Mouse (Mus musculus) heart, embryonic 15.5 days (tissue): ENCODE results near the gene Irgm1. TPM values are rescaled to one million over a fixed set of nuclear protein-coding genes. Genes with fewer than 3 reads are reported as not detected.
A peak's percentile ranks its signal among the peaks of the same experiment; 100 is the strongest.
"Not testable (repeated sequence)": the region's sequence is repeated elsewhere in the genome, so short reads cannot be mapped to it uniquely, and the experiment has no call there.

Experiments
- ATAC-seq: fragments of 200-750 bp; cut with Nextera tagmentation; replicated peaks from 2 replicates; pipeline ENCODE4 v1.8.0; 2017; ENCODE audit warnings: low read depth, moderate TSS enrichment; ENCODE audit not compliant: insufficient number of reproducible peaks, insufficient read depth, low FRiP score
- H3K27ac ChIP-seq: fragments of 300-500 bp; sonication (generic); 2 replicates; pipeline ENCODE4 v1.5.1; 2015; ENCODE audit warnings: mild to moderate bottlenecking, inconsistent platforms
- H3K27me3 ChIP-seq: fragments of 300-500 bp; sonication (generic); 2 replicates; pipeline ENCODE4 v1.6.1; 2015; ENCODE audit warnings: inconsistent platforms
- H3K36me3 ChIP-seq: fragments of 300-500 bp; sonication (generic); 2 replicates; pipeline ENCODE4 v1.6.1; 2015; ENCODE audit warnings: mild to moderate bottlenecking, inconsistent platforms
- H3K4me1 ChIP-seq: fragments of 300-500 bp; sonication (generic); replicated peaks from 2 replicates; pipeline ENCODE4 v1.6.1; 2015; ENCODE audit warnings: inconsistent platforms
- H3K4me2 ChIP-seq: fragments of 300-500 bp; sonication (generic); 2 replicates; pipeline ENCODE4 v1.6.1; 2015; ENCODE audit warnings: inconsistent platforms, mild to moderate bottlenecking, moderate library complexity
- H3K4me3 ChIP-seq: fragments of 300-500 bp; sonication (generic); 2 replicates; pipeline ENCODE4 v1.5.1; 2015; ENCODE audit warnings: mild to moderate bottlenecking, inconsistent platforms
- H3K9ac ChIP-seq: fragments of 300-500 bp; sonication (generic); 2 replicates; pipeline ENCODE4 v1.6.1; 2015; ENCODE audit warnings: mild to moderate bottlenecking, inconsistent platforms
- H3K9me3 ChIP-seq: fragments of 300-500 bp; sonication (generic); replicated peaks from 2 replicates; pipeline ENCODE4 v1.6.1; 2016; ENCODE audit warnings: inconsistent platforms
- WGBS: fragments of 180-500 bp; shearing (Covaris S2); methylation state at CpG from one replicate; pipeline ENCODE4 v1.1.7; 2015; ENCODE audit warnings: mixed read lengths; 5-methylcytosine and 5-hydroxymethylcytosine counted together
- polyA plus RNA-seq: library from polyadenylated mRNA; unstranded; fragments of >200 nt; fragmentation: Nextera tagmentation; extraction: Ambion mirVana; gene quantifications from 2 replicates; pipeline ENCODE4 v1.2.1, GENCODE M21; 2015

The Irgm1 gene
- polyA plus RNA-seq, 1 experiment from 2014 or later, result 8.9 TPM

DNA sequence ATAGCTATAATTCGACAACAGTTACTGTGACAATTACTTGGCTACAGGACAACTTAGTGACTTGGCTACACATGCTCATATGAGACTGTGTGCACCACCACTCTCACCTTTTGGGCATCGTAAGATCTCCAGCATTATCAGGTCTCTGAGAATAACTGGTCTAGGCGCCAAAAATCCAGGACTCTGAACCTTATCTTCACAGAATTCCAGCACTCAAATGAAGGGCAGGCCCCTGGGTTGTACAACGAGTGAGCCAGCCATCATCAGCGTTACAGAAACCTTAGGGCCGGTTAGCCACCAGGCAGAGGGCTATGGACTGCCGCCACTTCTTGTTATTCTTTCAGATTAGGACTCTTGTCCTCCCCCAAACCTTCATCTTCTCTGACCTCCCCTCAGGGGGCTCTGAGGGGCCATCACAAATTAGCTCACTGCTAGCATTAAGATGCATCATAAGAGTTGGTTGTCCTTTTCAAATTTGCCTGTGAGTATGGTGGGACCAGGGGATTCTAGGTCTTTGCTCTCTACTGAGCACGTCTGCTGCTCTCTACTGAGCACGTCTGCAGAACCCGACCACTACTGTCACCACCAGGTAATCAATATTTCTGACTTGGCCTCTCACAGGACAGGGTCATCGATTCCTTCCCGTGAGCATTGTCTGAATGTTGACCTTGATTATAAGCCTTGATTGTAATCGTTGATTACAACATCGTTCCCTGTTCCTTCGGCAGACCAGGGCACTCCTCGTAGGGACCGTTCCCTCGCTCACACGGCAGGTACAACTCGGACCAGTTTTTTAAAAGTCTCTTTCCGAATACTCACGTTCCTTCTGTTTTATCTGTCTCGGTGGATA lies 18.6 kb downstream of the Irgm1 start:
- Histone ChIP-seq H3K27ac (peak overlapping the region; percentile 35), H3K4me1 (peaks cover 32% of the 10 kb centered on the region), H3K9me3 (no peaks in the 10 kb centered on the region), H3K36me3 (no peaks in the 10 kb centered on the region), H3K9ac (peak overlapping the region; percentile 52), H3K4me3 (peak overlapping the region; percentile 60), H3K4me2 (peak overlapping the region; percentile 79), H3K27me3 (0 out of 2 replicates have a peak, but pooled peaks cover 8% of the 10 kb centered on the region)
- 5% methylated on average over 23 of the region's 23 CpGs for WGBS
- 0 out of 2 replicates have a peak, but pooled peaks have one; percentile 11 for ATAC-seq

DNA sequence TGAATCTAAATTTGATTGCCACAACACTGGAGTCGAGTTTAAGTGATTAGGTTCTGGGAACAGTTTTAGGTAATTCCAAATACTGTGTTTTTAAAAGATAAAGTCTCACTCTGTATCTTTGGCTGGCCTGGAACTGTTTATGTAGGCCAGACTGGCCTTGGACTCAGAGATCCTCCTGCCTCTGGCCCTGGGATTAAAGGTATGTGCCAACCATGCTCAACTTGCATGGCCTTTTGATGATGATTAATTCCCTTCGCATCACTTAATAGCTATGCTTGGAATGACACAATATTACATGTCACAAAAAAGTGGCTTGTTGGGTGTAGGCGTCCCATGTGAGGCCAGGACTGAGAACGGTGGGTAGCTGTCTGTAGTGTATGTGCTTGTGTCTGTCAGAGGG lies 19.3 kb downstream of the Irgm1 start:
- no peak overlapping the region for H3K9ac ChIP-seq
- H3K27ac ChIP-seq, result peak overlapping the region; percentile 35; the same call in 1 of the 2 replicates
- WGBS, result 73% methylated on average over 4 of the region's 4 CpGs
- no peak for ATAC-seq
- H3K4me1 ChIP-seq, result peaks cover 27% of the 10 kb centered on the region
- H3K36me3 ChIP-seq, result no peaks in the 10 kb centered on the region
- peak overlapping the region; percentile 79 for H3K4me2 ChIP-seq
- 0 out of 2 replicates have a peak, but pooled peaks cover 8% of the 10 kb centered on the region for H3K27me3 ChIP-seq
- H3K9me3 ChIP-seq, result no peaks in the 10 kb centered on the region
- H3K4me3 ChIP-seq, result peak overlapping the region; percentile 60; the same call in 1 of the 2 replicates

DNA sequence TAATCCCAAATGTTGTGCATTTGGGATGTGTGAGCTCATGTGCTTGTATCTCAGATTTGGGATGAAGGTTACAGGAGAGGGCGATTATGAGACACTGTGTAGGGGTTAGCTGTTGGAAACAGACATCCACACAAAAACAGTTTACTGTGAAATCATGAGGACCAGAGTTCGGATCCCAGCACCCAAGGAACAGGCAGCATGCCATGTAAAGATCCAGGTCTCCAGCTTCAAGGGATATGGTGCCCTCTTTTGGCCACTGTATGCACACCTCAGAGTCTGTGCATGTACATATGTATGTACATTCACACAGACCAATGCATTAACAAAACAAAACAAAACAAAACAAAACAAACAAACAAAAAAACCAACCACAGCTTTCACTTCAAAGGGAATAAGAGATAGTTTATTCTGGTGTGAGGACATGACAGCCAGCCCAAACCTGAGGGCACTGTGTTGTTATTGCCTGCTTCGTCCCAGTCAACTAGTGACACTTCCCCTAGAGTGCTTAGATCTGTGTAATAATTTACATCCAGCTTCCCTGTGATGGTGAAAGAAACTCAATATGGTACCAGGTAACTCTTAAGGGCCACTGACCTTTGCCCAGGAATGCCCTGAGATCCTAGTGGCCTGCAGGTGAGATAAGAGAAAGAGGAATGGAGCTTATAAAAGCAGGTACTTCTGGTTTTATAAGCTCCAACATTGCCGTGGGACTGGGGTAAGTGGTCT lies 20.1 kb downstream of the Irgm1 start:
- WGBS, result 78% methylated on average over 4 of the region's 4 CpGs
- H3K4me2 ChIP-seq, result no peak overlapping the region
- peaks cover 24% of the 10 kb centered on the region for H3K4me1 ChIP-seq
- no peak overlapping the region for H3K4me3 ChIP-seq
- no peaks in the 10 kb centered on the region for H3K36me3 ChIP-seq
- no peak for ATAC-seq
- no peak overlapping the region for H3K9ac ChIP-seq
- H3K27ac ChIP-seq, result no peak overlapping the region
- H3K9me3 ChIP-seq, result no peaks in the 10 kb centered on the region
- H3K27me3 ChIP-seq, result 0 out of 2 replicates have a peak, but pooled peaks cover 8% of the 10 kb centered on the region

DNA sequence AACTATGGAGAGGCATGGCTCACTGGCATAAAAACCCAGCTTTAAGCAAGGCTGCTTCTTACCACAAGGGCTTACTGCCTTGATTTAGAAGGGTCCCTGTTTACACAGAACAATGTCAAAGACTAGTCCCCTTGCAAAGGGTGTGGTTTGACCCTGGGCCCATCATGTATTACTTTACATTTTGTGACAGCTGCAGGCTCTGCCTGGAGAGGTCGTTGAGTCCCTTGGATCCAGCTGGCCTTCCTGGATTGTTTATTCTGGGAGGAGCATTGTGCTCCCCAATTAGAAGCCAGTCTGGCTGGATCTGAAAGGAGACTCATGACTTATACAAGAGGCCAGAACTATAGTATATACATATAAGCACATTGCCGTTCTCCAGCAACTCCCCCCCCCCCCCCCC lies 21.2 kb downstream of the Irgm1 start:
- Histone ChIP-seq H3K27ac (no peak overlapping the region), H3K9me3 (no peaks in the 10 kb centered on the region), H3K9ac (no peak overlapping the region), H3K4me3 (no peak overlapping the region), H3K4me2 (no peak overlapping the region), H3K36me3 (no peaks in the 10 kb centered on the region), H3K4me1 (peaks cover 24% of the 10 kb centered on the region), H3K27me3 (0 out of 2 replicates have a peak, but pooled peaks cover 8% of the 10 kb centered on the region)
- no peak for ATAC-seq
- WGBS, result 49% methylated on average over 2 of the region's 2 CpGs

DNA sequence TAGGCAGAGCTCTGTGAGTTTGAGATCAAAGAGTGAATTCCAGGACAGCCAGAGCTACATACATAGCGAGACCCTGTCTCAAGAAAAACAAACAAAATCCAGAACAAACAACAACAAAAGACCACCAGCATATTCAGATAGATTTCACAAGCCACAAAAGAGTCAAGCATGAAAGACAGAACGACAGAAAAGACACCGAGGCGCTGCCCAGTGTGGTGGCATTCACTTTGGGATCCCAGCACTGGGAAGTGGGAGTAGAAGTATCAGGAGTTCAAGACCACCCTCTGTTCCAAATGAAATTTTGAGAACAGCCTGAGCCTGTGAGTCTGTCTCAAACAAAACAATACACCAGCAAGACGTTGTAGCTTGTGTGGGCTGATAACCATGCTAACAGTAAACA lies 24.6 kb downstream of the Irgm1 start:
- WGBS, result 65% methylated on average over 5 of the region's 5 CpGs
- Histone ChIP-seq H3K9ac (no peak overlapping the region), H3K36me3 (no peaks in the 10 kb centered on the region), H3K4me2 (no peak overlapping the region), H3K9me3 (no peaks in the 10 kb centered on the region), H3K4me3 (no peak overlapping the region), H3K4me1 (peaks cover 5% of the 10 kb centered on the region; the same call in 1 of the 2 replicates), H3K27ac (no peak overlapping the region), H3K27me3 (0 out of 2 replicates have a peak, but pooled peaks cover 8% of the 10 kb centered on the region)
- no peak for ATAC-seq

DNA sequence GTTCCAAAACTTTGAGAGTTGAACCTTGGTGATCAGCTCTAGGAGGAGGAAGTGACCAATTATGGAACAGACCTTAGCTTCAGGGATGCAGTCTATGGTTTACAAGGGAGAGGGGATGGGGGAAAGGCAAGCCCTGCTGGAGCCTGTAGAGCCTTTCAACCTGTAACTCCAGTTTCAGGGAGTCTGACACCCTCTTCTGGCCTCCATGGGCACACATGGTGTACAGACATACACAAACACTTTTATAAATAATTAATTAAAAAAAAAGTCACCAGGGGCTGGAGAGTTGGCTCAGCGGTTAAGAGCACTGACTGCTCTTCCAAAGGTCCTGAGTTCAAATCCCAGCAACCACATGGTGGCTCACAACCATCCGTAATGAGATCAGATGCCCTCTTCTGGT lies 25.1 kb downstream of the Irgm1 start:
- H3K4me2 ChIP-seq, H3K4me3 ChIP-seq, H3K4me1 ChIP-seq, H3K27me3 ChIP-seq, H3K27ac ChIP-seq, H3K9me3 ChIP-seq, ATAC-seq, H3K9ac ChIP-seq, H3K36me3 ChIP-seq: not testable (repeated sequence)
- 84% methylated on average over 2 of the region's 2 CpGs for WGBS

DNA sequence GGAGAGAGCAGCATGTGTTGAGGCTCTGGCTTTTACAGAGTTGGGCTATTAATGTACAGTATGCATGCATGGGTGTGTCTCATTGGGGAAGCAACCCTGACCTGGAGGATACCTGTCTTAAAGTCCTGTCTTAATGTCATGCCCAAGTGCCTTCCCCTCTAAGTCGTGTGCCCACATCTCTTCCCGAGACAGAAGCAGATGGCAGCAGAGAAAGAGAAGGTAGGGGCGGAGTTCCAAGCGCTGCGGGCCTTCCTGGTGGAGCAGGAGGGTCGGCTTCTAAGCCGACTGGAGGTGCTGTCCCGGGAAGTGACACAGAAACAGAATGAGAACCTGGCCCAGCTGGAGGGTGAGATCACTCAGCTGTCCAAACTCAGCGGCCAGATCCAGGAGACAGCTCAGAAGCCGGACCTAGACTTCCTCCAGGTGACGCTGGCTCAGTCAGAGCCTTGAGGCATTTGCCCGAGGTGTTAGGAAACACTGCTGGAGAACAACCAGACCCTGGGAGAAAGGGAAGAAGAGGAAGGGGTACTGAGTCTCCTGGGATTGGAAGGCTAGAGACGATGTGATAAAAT lies 26.2 kb downstream of the Irgm1 start:
- H3K4me1 ChIP-seq, result peaks cover 5% of the 10 kb centered on the region; the same call in 1 of the 2 replicates
- no peak overlapping the region for H3K4me2 ChIP-seq
- 0 out of 2 replicates have a peak, but pooled peaks cover 8% of the 10 kb centered on the region for H3K27me3 ChIP-seq
- H3K36me3 ChIP-seq, result no peaks in the 10 kb centered on the region
- no peak for ATAC-seq
- no peak overlapping the region for H3K9ac ChIP-seq
- no peak overlapping the region for H3K27ac ChIP-seq
- H3K4me3 ChIP-seq, result no peak overlapping the region
- no peaks in the 10 kb centered on the region for H3K9me3 ChIP-seq
- 30% methylated on average over 13 of the region's 13 CpGs for WGBS

DNA sequence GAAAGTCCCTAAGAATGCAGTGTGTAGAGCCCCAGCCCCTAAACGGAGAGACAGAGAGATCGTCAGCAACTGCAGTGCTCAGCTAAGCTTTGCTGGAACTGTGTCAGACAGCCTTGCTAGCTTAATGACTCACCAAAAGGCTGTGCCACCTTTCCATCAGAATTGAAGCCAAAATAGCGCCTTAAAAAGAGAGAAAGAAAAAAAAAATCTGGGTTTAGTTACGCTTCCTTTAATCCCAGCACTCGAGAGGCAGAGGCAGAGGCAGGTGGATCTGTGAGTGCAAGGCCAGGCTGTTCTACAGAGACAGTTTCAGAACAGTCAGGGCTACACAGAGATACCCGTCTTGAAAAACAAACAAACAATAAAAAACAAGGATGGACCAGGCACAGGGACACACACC lies 27.2 kb downstream of the Irgm1 start:
- no peaks in the 10 kb centered on the region for H3K4me1 ChIP-seq
- H3K36me3 ChIP-seq, result no peaks in the 10 kb centered on the region
- no peak overlapping the region for H3K27ac ChIP-seq
- 61% methylated on average over 6 of the region's 6 CpGs for WGBS
- ATAC-seq, result no peak
- H3K9ac ChIP-seq, result no peak overlapping the region
- 0 out of 2 replicates have a peak, but pooled peaks cover 4% of the 10 kb centered on the region for H3K27me3 ChIP-seq
- H3K4me2 ChIP-seq, result no peak overlapping the region
- H3K9me3 ChIP-seq, result no peaks in the 10 kb centered on the region
- H3K4me3 ChIP-seq, result no peak overlapping the region

DNA sequence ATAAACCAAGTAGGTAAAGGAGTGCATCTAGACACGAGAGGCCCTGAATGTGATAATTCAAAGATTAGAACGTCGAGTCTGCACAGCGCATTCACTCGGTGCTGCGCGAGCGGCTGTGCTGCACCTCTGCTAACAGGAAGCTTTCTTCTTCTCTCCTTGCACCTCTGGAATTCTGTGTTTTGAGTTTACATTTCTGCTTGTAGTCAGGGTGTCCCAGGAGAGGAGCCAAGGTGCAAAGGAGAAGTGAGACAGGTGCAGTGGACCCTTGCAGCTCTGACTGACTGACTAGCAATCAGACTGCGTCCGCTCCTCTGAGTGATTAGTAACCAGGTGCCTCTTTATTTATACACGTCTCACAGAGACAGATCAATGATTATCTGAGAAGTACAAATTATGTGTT lies 28.3 kb downstream of the Irgm1 start:
- H3K36me3 ChIP-seq, result no peaks in the 10 kb centered on the region
- no peaks in the 10 kb centered on the region for H3K9me3 ChIP-seq
- 76% methylated on average over 11 of the region's 11 CpGs for WGBS
- 0 out of 2 replicates have a peak, but pooled peaks cover 3% of the 10 kb centered on the region for H3K27me3 ChIP-seq
- no peak overlapping the region for H3K27ac ChIP-seq
- no peak overlapping the region for H3K4me2 ChIP-seq
- no peak overlapping the region for H3K4me3 ChIP-seq
- no peak overlapping the region for H3K9ac ChIP-seq
- H3K4me1 ChIP-seq, result peaks cover 6% of the 10 kb centered on the region
- no peak for ATAC-seq

DNA sequence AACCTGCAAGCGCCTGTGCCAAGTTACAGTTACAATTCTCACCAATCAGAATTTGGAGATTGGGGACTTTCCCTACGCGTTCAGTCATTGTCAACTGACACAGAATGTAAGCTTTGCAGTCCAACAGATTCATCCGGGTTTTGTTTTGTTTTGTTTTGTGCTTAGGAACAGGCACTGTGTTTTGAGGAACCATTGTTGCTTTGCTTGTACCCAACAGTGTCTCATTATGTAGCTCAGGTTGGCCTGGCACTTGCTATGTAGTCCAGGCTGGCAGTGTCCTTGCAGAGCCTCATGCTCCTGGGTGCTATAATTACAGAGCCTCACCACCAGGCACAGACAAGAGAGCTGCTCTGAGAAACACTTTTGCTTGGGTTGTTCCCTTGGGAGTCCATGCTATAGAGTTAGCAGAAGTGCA lies 29.1 kb downstream of the Irgm1 start:
- no peak overlapping the region for H3K27ac ChIP-seq
- peaks cover 7% of the 10 kb centered on the region for H3K4me1 ChIP-seq
- H3K9ac ChIP-seq, result no peak overlapping the region
- no peaks in the 10 kb centered on the region for H3K9me3 ChIP-seq
- WGBS, result 71% methylated on average over 4 of the region's 4 CpGs
- no peak overlapping the region for H3K4me2 ChIP-seq
- H3K36me3 ChIP-seq, result no peaks in the 10 kb centered on the region
- 0 out of 2 replicates have a peak, but pooled peaks cover 3% of the 10 kb centered on the region for H3K27me3 ChIP-seq
- no peak for ATAC-seq
- H3K4me3 ChIP-seq, result no peak overlapping the region

DNA sequence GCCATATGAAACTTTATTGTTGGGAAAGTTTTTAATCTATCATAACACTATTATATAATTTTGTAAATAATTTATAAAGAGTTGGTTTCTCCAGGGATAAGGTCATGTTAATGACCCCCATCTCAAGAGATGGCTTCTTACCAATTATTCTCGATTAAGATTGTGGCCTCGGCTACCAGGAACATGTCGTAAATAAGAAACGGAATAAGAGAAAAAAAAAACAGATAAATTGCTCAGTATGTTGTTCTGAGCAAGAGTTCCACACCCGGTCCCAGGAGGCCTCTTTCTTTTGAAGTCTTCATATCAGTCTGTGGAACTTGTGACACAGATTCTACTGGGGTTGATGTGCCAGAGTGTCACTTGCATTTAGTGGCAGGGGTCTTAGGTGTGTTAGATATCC lies 30.3 kb downstream of the Irgm1 start:
- no peaks in the 10 kb centered on the region for H3K36me3 ChIP-seq
- H3K27me3 ChIP-seq, result 0 out of 2 replicates have a peak, but pooled peaks cover 12% of the 10 kb centered on the region
- no peak overlapping the region for H3K4me3 ChIP-seq
- no peaks in the 10 kb centered on the region for H3K9me3 ChIP-seq
- H3K27ac ChIP-seq, result no peak overlapping the region
- no peak overlapping the region for H3K9ac ChIP-seq
- no peak overlapping the region for H3K4me2 ChIP-seq
- ATAC-seq, result no peak
- H3K4me1 ChIP-seq, result peaks cover 13% of the 10 kb centered on the region
- WGBS, result 80% methylated on average over 5 of the region's 5 CpGs
